Mouse (Mus musculus) embryo, embryonic 10 days (tissue): ENCODE measurements around the gene Ceacam19.

Source experiments
- DNase-seq: peaks from one replicate; pipeline ENCODE4 v3.0.0-alpha.2; 2015; ENCODE audit warnings: low spot score

Gene Ceacam19

DNA sequence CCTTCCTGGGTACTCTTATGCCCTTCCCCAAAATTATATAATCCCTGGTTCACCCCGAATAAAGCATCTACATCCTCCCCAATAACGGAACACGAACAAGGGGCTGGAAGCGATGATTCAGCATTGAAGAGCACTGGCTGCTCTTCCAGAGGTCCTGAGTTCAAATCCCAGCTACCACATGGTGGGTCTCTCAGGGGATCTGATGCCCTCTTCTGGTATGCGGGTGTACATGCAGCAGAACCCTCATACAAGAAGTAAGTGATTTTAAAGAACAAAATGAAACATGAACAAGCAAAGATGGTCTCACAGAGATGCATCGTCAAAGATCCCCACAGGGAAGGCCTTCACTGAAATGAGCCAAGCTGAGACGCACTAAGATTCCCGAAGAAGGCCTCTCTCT, 7.0 kb downstream of the Ceacam19 start:
- DNase-seq = no peak

DNA sequence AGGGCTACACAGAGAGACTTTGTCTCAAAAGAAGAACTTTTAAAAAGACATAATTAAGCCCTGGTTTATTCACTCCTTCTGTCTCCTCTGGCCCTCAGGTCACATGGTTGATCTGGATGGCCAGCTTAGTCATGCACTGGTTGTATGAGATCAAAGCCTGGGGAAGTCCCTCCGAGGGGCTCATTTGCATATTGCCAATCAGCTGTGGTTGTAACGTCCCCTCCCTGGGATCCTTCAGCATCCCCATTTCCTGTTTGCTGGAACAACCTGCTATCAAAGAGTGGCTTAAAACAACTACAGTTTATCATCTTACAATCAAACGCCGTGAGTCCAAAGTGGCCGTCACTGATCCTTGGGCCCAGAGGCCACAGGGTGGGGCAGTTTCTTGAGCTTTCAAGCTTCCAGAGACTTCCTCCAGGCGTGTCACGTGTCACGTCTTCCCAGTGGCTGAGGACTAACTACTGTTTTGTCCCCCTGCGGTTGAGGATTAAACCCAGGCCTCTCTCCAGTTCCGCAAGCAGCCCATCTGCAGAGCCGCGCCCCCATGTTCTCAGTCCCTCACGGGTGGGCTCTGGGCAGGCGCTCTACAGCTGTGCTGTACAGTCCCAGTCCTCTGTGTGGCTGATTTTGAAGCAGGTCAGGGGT, 10.9 kb downstream of the Ceacam19 start:
- peak; percentile 10 for DNase-seq

DNA sequence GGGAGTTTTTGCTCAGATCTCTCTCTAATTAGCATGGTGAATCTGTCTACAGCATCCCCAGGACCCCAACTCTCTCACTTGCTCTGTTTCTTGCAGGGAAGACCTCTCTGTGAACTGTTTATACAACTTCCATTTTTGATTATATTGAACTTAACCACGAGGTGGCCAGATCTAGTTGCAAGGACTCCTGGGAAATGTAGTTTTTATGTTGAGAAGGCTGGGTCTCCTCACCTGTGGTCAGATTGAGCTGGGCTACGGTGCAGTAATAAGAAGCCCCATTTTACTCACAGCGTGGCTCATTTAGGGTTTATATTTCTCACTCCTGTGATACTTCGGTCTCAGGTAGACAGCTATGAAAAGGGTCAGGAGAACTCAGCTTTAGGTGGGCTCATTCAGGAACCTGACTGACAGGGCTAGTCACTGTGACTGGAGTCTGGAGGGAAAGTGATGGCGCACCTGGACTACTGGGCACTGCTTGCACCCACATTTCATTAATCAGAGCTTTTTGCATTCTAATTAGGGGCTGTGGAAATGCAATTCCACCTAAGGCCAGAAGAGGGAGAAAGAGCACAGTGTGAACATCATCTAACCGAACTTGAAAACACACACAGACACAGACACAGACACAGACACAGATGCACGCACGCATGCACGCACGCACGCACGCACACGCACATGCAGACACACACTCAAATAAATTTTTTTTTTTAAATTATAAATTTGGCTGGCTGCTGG, 11.7 kb downstream of the Ceacam19 start:
- peak; percentile 60 for DNase-seq

DNA sequence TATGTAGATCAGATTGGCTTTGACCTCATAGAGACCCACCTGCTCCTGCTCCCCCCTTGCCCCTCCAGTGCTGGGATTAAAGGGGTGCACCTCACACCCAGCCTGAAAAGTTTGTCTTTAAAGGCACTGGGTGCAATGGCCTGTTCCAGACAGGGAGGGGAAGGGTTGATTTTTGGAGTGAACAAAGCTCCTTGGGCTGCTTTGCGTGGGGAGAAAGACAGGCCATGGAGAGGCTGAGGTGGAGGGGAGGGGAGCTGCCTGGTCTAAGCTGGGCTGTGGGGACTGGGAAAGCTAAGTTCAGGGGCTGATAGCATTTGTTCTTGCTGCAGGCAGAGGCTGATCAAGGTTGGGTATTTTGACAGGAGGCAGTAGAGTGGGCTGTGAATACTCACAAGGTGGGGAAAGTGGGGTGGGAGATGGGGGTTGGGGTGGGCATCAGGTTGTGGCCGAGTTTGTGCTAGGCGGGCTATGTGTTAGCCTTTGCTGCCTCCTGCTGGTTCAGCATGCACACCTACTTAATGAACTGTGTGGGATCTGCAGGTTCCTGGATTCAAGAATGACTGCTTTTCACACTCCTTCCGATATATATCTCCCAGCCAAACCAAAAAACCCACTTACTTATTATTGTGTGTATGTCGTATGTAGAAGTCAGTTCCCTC, 15.7 kb downstream of the Ceacam19 start:
- peak; percentile 42 for DNase-seq

DNA sequence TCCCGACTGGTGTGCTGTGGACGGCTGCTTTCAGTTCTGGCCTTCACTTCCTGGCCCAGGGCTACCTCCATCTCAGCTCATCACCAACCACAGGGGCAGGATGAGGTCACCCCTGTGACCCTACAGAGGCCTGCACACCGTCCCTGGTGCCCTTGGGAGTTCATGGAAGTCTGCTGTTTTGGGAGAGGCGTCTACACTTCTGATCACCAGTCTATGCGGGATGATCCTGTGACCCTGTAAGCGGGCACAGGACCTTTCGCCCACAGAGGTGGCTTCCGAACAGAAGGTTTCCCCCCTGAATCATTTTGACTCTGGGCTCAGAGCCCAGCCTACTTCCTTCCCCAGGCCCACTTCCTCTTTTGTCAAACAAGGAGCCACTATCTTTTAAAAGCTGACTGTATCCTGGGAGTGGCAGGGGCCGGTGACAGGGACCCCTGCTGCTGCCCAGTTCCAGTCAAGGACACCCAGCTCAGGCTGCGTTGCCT, 16.6 kb downstream of the Ceacam19 start:
- DNase-seq = no peak

DNA sequence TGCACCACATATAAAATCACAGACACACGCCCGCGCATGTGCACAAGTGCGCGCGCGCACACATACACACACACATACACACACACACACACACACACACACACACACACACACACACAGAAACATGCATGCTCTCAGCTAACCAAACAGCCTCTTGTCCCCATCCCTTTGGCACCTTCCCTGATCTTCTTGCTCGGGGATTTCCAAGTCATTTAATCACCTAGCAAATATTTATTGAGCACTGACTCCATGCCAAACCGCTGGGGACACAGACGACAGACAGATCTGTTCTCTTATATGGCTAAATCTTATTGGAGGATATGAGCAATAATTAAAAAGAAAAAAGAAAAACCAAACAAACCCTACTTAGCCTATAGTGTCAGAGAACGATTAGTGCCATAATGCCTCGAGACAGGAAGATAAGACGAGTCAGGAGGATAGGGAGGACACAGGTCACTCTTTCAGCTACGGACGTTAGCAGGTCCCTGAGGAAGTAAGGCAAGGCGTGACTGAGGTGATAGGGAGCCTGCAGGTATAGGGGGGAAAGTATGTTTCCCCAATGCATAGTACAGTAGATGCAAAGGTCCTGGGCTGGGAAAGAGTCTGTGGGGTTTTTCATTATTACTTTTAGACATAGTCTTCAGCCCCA, 19.9 kb downstream of the Ceacam19 start:
- DNase-seq = no peak

DNA sequence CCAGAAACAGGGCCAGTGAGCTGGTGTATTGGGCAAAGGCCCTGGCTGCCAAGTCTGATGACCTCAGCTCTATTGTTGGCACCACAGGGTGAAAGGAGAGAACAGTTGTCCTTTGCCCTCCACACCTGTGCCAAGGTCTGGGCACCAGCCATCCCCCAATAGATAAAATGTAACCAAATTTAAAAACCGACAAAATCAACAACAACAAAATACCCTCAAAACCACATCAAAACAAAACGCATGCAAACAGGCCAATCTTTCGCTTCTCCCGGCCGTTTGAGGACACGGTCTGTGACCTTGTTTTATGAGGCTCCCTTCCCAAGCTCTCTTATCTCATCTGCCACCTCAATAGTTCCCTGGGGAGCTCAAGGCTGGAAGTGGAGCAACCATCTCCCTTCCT, 21.3 kb downstream of the Ceacam19 start:
- DNase-seq = no peak

DNA sequence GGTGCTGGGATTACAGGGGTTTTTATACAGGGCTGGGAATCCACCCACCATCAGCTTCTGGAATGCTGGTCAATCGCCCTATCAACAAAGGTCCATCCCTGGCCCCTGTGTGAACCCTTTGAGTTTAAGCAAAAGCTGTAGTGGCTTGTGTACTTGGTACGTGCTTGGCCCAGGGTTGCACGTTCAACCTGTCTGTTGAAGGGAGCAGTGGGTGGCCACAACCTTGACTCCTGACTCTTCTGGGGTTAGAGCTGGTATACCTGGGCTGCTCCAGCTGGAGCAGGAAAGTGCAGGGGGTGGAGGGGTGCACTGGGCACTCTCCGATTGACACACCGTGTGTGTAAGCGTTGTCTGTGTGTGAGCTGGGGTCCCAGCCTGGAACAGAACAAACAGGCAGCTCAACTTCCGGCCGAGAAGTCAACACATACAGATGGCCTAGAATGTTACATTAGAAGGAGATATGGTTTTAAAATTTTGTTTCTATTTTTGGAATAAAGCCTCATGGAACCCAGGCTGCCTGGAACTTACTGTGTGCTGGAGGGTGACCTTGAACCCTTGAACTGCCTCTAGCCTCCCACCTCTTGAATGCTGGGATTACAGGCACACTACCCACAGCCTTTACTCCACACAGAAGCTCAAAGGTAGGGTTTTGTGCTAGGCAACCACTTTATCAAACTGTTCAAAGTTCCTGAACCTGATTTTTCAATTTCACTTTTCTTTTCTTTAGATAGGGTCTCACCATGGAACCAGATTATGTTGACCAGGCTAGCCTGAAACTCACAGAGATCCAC, 22.3 kb downstream of the Ceacam19 start:
- no peak for DNase-seq

DNA sequence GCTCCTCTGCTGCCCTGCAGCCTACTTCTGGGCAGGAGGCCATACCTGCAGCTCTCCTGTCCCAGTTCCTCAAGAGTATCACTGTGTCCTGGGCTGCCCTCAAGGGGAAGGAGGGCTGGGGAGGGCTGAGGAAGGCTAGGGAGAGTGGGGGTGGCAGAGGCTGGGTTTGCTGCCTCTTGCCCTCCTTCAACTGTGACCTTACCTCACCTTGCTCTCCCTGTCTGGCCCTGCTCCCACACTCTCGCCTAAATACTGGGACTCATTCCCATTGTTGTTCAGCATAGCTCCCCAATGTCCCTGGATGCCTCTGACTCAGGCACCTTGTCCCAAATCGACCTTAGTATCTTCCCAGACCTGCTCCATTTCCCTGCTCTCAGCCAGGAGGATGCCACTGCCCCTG, 23.5 kb downstream of the Ceacam19 start:
- DNase-seq = no peak

DNA sequence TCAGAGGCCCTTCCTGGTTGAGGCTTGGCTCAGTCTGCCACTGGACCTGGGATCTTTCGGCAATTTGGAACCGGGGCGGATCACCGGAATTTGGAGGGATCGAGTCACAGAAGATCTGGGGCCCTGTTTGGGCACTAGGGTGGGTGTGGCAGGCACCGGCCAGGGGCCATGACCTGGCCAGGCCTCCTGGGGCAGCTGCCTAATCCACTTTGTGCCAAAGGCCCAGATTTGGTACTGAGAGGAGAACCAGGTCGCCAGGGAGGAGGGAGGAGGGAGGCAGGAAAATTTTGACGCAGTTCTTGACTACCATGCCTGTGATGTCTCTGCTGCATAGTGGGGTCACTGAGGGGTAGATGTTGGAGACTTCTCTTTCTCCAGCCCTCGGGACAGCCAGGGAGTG, 26.6 kb downstream of the Ceacam19 start, which contains the start of gene Ceacam16:
TSS of gene Ceacam16 (minus strand) at position 101 of the 400 bp plus-strand sequence.
- DNase-seq = no peak

DNA sequence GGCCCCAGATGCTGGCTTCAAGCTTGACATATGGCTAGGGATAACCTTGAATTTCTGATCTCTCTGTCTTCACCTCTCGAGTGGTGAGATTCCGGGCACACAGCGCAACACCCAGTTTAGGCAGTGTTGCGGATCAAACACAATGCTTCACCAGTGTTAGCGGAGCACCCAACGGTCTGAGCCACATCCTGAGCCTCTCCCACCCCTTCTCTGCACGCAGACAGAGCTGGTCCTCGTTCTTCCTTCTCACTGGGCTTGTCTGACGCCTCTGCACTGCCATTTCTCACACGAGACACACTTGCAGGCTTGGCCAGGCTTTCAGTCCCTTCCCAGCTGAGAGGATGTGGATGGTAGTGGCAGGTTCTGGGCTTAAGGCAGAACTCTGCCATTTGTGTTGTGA, 28.0 kb downstream of the Ceacam19 start:
- DNase-seq = no peak

DNA sequence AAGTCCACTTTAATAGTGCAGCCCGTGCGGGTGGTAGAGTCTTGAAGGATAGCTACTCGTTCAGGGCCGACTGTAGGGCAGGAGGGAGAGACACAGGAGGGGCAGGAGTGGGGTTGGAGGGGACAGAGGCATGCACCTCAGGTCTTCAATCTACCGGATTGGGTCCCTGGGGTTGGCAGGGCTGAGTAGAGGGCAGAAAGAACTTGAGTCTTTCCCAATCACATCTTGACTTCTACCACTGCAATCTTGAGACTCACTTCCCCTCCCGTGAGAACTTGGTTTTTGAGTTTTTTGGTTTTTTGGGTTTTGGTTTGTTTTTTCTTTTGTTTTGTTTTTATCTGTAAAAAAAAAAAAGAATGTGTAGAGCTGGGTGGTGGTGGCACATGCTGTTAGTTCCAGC, 31.5 kb downstream of the Ceacam19 start:
- no peak for DNase-seq

DNA sequence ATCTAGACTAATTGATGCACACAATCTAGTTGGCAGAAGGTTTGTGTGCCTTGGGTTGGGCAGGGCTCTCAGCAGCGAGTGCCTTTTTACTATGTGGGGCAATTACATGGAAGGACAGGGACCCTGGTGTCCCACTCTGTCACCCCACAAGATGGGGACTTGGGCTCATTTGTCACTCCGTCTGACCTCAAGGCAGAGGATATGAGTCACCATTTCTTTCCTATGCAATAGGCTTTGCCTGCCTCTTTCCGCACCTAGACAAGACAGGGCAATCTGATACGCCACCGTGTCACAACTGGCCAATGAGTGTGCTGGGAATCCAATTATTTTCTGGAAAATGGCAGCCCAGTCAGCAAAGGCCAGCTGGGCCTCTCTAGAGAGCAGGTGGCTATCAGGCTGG, 32.1 kb downstream of the Ceacam19 start:
- no peak for DNase-seq

DNA sequence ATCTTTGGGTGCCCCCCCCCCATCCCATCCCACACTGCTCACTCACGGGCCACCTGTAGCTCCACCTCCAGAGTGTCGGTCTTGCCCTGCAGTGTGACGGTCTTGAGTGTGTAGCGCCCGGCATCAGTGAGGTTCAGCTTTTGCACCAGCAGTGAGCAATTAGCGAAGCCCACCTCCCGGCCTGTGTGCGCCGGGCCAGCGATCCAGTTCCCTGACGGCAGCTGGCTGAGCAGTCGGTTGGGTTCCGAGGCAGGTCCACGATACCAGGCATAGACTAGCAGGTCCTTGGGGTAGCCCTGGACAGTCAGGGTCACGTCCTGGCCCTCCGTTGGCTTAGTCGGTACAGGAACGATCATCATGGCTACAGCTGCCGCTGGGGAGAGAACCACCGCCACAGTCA, 34.2 kb downstream of the Ceacam19 start:
- no peak for DNase-seq

DNA sequence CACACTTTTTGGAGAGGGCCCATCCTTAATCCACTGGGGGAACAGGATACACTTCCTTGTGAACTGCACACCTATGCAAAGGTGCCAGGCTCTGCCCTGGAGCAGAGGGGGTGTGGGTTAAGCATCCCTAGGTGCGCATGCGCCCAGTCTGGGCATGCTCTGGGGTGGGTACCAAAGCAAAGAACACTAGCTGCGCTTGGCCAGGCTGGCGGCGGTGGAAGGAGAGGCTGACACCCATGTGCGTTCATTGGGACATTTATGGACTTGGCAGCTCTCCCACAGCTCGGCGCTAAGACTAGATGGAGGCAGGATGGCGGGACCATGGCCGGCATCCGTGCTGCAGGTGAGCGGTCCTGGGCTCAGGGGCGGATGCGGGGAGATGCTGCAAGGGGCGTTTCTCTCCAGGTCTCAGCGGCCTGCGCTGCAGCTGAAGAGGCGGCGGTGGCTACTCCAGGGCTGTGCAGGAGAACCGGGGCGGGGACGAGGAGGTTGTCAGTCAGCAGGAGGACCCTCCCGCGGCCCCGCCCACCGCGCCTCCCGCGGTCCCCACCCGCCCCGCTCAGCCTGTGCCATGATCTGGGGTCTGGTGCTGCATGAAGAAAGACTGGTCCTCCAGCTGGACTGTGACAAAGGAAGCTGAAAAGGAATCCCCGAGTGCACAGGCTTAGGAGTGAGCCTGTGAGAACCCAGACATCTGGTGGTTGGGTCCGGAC, 35.8 kb downstream of the Ceacam19 start, which contains the start of gene Gm19345:
TSS of gene Gm19345 (plus strand) at position 146 of the 713 bp plus-strand sequence.
- peak; percentile 60 for DNase-seq

DNA sequence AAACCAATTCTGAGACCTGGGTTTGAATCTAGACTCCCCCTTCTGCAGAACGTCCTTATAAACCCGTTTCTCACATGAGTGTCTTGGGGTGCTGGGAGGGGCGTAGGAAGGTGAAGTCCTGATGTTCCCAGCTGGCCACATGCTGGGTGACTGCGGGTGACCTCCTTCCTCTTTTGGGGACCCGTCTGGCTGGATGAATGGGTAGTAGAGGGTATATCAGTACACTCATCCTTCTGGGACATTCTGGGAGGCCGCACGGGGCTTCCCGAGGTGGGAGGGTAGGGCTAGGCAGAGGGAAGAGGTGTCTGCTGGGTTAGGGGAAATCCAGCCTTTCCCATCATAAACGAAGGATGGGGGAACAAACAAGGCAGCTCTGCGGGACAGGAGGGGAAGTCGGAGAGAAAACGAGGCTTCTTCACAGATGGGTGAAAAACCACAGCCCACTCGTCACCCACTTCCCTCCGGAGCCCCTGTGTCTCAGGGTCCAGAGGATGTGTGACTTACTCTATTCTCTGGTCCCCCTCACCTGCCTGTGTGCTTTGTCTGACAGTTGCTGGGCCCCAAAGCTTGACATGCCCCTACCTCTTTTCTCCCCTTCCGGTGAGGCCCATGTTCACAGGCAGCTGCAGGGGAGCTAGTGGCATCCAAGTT, 43.1 kb downstream of the Ceacam19 start:
- no peak for DNase-seq

DNA sequence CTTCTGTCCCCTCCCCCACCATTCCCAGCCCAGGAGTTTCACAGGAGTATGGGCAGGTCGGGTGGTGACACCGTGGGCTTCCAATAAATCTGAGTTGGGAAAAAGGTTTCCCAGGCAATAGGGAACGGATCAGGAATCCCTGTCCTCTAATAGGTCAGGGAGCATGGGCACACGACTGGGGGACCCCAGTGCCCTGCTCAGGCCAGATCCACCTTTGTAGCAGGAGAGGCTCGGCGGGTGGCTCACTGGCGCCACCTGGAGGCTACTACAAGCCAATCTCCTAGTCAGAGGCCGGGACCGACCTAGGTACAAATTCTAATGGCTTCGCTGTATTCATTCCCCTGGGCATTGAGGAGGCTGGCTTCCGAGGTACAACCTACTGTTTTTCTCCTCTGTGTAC, 44.2 kb downstream of the Ceacam19 start:
- DNase-seq = peak; percentile 71

DNA sequence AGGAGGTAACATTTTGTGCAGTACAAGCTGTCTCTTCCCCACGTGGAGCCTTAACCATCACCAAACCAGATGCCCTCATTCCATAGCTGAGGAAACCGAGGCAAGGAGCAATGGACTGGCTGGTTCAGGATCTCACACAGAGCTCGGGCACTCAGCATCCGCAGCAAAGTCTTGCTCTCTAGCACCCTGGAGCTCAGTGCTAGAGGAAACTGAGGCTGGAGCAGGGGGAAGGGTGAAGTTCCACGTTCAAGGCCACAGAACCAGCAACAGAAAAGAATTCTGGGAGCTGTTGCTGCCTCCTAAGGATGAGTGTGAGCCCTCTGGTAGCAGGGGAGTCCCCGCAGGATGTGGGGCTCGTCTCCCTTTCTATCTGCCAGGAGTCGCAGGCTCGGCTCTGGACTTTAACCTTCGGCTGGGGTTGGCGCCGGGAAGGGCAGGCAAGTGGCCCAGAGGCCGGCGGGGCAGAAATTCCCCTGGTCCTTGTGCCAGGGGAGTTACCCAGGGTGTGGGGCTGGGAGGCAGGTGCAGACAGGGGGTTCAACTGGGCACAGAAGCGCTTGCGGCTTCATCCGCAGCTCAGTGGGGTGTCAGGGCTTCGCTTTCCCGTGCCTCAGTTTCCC, 44.8 kb downstream of the Ceacam19 start:
- no peak for DNase-seq

DNA sequence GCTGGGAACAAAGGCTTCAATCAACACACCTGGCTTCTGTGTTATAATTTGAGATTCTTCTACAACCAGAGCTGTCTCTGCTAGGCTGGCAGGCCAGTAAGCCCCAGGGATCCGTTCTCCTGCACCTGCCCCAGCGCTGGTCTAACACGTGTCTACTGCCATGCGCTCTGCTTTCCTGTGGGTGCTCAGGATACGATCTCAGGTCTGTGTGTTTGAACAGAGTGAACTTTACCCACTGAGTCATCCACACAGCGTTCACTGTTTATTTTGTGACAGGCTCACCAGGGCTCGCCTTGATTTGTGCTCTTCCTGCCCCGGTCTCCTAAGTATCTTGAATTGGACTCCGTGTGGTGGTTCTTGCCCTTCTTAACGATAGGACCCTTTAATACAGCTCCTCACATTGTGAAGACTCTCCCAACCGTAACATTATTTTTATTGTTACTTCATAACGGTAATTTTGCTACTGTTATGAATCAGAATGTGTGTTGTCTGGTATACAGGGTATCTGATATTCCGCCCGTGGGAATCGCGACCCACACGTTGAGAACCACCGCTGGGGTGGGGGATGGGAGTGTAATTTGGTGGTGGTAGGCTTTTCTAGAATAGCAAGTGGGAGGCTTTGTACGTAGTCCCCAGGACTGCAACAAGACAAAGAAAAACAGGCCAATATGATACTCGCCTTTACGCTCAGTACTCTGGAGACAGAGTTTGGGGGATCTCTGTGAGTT, 45.9 kb downstream of the Ceacam19 start:
- no peak for DNase-seq
